Mouse (Mus musculus) kidney, postnatal 14 days (tissue): ENCODE measurements around the gene Gm45234.

Experiments
- DNase-seq: peaks from one replicate; pipeline ENCODE4 v3.0.0; 2022; ENCODE audit warnings: mixed read lengths

Gm45234 gene

GRCm38 (mm10) chr6:124738511-124739023 lies 17.3 kb downstream of the Gm45234 start, which contains the start of gene Ptpn6:
TSS of gene Ptpn6 (minus strand) at chr6:124738714.
- DNase-seq = peak; percentile 93

- DNase-seq = no peak
These were observed 18.8 kb downstream of the Gm45234 start for GRCm38 (mm10) chr6:124737040-124737439.

- DNase-seq = no peak
These were observed 21.4 kb downstream of the Gm45234 start for GRCm38 (mm10) chr6:124734417-124734816.

- DNase-seq = no peak
These were observed 23.1 kb downstream of the Gm45234 start for GRCm38 (mm10) chr6:124732476-124733370.

GRCm38 (mm10) chr6:124731038-124731437 lies 24.8 kb downstream of the Gm45234 start:
- no peak for DNase-seq

GRCm38 (mm10) chr6:124729850-124730705 lies 25.7 kb downstream of the Gm45234 start:
- no peak for DNase-seq

- no peak for DNase-seq
These were observed 27.2 kb downstream of the Gm45234 start for GRCm38 (mm10) chr6:124728621-124729020.

- DNase-seq = no peak
These were observed 31.3 kb downstream of the Gm45234 start for GRCm38 (mm10) chr6:124724472-124724871.

GRCm38 (mm10) chr6:124723541-124723940 lies 32.3 kb downstream of the Gm45234 start:
- no peak for DNase-seq

GRCm38 (mm10) chr6:124722876-124723473 lies 32.8 kb downstream of the Gm45234 start:
- no peak for DNase-seq

GRCm38 (mm10) chr6:124720904-124721303 lies 34.9 kb downstream of the Gm45234 start:
- DNase-seq = no peak

- DNase-seq = no peak
These were observed 36.4 kb downstream of the Gm45234 start for GRCm38 (mm10) chr6:124719354-124719978.

- peak; percentile 74 for DNase-seq
These were observed 37.1 kb downstream of the Gm45234 start for GRCm38 (mm10) chr6:124718703-124719102.

GRCm38 (mm10) chr6:124717968-124718367 lies 37.9 kb downstream of the Gm45234 start:
- DNase-seq = no peak

- DNase-seq = peak; percentile 60
These were observed 38.8 kb downstream of the Gm45234 start for GRCm38 (mm10) chr6:124716864-124717490.

GRCm38 (mm10) chr6:124712918-124713317 lies 42.9 kb downstream of the Gm45234 start:
- DNase-seq = no peak

GRCm38 (mm10) chr6:124711824-124712782 lies 43.7 kb downstream of the Gm45234 start, which contains the start of the genes Emg1 and Phb2:
TSS of gene Emg1 (minus strand) at chr6:124712178.
TSS of gene Phb2 (plus strand) at chr6:124712336.
- DNase-seq = peak; percentile 99

- no peak for DNase-seq
These were observed 47.4 kb downstream of the Gm45234 start for GRCm38 (mm10) chr6:124708289-124708889.

GRCm38 (mm10) chr6:124706061-124706627 lies 49.7 kb downstream of the Gm45234 start:
- DNase-seq = no peak

- DNase-seq = no peak
These were observed 51.4 kb downstream of the Gm45234 start for GRCm38 (mm10) chr6:124704417-124704816.
